Mouse (Mus musculus) layer of hippocampus, postnatal 25 days (tissue): ENCODE measurements around the gene Uxs1. TPM values are rescaled to one million over a fixed set of nuclear protein-coding genes. Genes with fewer than 3 reads are reported as not detected.
A peak's percentile ranks its signal among the peaks of the same experiment; 100 is the strongest.

Source experiments
- DNase-seq, 2 experiments: peaks; one replicate each; pipeline ENCODE4 v3.0.0; 2022; ENCODE audit warnings: mixed read lengths in 2 of 2, low spot score in 1 of 2; ENCODE audit errors: extremely low spot score in 1 of 2
- total RNA-seq, 2 experiments: library from RNA; stranded (reverse); gene quantifications; 2 replicates each; pipeline ENCODE4 v1.2.3; 2021

Uxs1 gene
- total RNA-seq, 2 experiments from 2014 or later: 41.0 to 42.7 TPM

GRCm38 (mm10) chr1:43803906-43804474 lies 23.6 kb downstream of the Uxs1 start:
- DNase-seq: no peak

GRCm38 (mm10) chr1:43798048-43798447 lies 29.6 kb downstream of the Uxs1 start:
- DNase-seq: no peak

- no peak for DNase-seq
Measured at GRCm38 (mm10) chr1:43789765-43790164, 37.8 kb downstream of the Uxs1 start.

DNA sequence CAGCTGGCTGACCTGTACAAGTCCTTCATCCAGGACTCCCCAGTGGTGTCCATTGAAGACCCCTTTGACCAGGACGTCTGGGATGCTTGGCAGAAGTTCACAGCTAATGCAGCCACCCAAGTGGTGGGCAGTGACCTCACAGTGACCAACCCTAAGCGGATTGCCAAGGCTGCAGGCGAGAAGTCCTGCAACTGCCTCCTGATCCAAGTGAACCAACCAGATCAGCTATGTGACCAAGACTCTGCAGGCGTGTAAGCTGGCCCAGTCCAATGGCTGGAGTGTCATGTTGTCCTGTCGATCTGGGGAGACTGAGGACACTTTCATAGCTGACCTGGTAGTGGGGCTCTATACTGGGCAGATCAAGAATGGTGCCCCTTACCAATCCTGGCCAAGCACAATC lies 40.9 kb downstream of the Uxs1 start:
- DNase-seq: no peak

DNA sequence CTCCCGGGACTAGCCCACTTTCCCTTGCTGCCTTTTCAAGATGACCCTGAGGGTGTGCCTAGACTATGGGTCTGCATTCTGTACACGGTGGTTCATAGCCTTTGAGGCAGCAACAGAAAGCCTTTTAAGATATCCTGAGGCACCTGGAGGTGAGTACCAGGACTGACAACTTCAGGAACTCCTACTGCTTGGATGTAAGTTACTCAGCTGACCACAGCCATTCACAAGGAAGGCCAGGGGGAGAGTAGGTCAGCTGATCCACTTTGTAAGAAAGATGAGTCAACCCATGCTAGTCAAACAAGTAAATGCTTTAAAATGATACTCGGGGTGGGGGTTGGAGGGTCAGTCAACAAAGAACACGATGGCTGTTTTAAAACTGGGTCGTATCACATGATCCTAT lies 42.3 kb downstream of the Uxs1 start:
- DNase-seq: no peak

GRCm38 (mm10) chr1:43783186-43783585 lies 44.4 kb downstream of the Uxs1 start:
- no peak for DNase-seq

DNA sequence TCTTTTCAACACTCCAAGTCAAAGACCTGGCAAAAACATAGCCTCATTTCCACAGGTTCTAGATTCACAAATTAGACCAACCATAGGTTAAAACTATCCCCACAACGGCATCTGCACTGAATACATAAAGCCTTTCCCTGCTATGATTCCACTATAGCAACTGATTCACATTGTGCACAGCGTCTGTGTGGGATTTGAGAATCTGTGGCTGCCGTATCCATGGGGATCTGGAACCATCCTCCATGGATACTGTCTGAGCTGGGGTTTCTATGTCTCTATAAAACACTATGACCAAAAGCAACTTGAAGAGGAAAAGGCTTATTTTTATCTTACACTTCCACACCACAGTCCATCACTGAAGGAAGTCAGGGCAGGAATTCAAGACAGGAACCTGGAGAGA lies 44.9 kb downstream of the Uxs1 start:
- DNase-seq: no peak

DNA sequence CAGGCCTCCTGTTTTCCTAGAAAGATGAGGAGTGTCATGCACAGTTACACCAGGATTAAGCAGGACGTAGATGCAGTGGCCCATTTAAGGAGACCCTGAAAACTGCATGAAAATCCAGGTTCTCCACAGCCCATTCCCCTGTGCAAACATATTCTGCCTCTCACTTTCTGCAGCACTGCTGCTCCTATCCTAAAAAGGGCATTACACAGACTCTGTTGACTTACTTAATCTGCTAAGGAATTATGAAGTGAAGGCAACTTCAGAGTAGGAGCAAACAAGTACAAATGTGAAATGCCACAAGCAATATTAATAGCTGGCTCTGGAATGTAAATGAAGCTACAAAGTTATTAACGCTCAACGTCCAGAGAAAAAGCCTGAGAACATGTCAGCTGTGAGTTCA lies 45.9 kb downstream of the Uxs1 start:
- no peak for DNase-seq

DNA sequence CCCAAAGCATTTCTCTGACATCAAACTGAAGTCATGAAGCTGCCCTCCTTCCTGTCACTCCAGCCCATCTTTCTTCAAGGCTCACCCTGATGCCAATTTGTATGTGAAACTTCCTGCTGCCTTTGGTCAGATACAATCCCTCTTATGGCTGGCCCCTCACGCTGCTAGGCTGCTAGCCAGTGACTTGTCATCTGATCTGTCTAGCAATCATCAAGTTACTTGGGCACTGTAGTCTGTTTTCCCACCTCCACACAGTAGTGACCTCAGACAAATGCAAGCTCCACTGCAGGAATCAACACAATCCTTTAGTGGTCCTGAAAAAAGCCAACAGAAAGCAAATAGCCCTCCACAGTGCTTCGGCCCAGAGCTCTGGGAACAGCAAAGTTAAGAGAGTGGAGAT lies 46.4 kb downstream of the Uxs1 start:
- no peak for DNase-seq

DNA sequence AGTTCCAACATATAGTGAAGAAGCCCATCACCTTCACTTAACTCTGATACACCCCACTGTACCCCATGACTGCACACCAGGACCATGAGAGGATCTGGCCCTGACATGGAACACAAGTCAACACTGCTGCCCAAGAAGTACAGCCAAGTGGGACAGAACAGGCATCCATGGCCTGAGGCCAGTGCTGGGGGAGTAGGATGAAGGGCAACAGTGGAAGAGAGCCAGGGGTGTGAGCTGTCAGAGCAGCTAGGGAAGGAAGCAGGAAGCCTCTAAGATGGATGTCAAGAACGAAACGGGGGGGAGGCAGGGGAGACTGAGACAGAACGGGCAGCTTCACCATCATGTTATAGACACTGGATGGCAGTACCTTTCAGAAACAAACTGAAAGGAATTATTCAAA lies 51.5 kb downstream of the Uxs1 start:
- no peak for DNase-seq

DNA sequence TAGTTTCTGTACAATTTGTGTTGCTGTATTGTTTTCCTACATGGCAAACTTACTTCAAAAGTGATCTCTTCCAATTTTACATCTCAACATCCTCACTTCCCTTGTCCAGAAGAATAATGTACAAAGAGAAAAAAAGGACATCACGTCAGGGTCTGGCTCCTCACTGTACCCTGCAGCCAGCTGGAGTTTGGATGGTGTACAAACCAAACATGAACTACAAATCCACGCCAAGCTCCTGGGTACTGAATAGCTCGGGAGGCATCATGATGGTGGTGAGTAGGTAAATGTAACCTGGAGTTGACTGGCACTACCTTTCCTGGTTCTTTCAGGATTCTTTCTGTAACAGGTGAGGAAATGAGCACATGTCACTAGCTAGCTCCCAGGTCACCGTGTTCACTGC lies 53.5 kb downstream of the Uxs1 start:
- DNase-seq: no peak

DNA sequence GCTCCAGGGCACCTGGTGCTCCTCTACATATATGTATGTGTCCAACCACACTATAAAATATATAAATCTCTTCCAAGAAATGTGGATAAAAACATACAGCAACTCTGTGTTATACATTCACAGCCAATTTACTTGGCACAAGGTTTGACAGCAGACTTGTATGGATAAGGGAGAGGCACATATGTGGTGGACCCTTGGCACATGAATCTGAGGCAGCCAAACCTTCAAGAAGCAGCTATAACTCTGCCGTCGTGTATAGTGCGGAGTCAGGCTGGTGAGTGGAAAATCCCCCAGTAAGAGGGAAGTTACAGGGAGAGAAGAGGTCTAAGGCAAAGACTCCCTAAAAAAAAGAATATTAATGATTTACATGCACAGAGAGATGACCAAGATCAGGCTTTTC lies 54.9 kb downstream of the Uxs1 start:
- no peak for DNase-seq

DNA sequence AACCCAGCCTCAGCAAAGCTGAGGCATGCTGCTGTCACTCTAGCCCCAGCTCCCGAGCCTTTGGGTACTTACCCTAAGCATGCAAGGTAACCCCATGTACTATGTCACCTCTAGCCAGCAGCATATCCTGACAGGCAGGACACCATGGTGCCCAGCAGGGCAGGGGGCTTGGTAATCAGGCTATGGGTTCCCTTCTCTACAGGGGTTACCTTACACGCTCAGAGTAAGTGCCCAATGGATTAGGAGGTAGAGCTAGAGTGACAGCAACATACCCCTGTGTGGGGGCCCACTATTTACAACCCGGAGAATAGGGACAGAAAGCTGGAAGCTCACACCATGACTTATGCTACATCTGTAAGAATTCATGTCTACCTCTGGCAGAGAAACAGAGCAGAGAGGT lies 57.6 kb downstream of the Uxs1 start:
- DNase-seq: no peak

GRCm38 (mm10) chr1:43769348-43769747 lies 58.3 kb downstream of the Uxs1 start:
- DNase-seq: no peak

DNA sequence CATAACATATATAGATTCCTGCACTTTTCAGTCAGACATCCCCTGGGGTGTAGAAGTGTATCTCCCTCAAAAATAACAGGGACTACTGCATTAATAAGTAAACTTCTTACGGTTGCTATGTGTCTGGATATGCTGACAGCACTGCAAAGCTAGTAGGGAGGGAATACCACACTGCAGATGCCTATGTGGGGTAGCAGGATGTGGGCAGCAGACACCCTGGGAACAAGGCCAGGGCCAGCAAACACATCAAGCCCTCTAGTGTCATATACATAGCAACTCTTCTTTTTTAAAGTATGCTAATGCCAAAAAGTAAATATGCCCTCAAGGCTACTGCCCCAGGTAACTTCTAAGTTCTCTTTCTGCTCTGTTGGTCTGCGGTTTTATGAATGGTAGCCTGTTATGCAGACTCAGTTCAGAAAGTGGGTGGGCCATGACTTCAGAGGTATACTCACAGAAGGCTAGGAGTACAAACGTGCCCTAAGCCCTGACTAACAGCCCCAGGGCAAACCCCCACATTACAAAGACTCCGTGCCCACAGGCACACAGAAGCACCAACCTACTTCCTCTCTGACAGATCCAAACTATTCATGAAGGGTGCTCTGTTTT lies 59.1 kb downstream of the Uxs1 start:
- DNase-seq: no peak

DNA sequence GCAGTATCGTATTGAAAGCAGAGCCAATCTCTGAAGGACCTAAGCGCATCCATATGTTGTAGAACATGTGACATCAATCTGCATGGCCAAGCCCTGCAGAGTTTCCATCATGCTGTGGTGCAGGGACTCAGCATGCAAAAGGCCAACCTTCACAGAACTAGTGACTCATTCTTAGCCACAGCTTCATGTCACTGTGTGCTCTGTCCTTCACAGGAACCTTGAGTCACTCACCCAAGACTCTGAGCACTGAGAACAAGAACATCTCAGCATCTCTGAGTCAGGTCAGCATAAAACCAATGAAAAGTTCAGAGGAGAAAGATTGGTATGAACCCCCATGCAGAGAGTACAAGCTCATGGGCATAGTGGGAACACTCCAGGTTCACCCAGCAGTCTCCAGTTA lies 61.3 kb downstream of the Uxs1 start:
- no peak for DNase-seq

DNA sequence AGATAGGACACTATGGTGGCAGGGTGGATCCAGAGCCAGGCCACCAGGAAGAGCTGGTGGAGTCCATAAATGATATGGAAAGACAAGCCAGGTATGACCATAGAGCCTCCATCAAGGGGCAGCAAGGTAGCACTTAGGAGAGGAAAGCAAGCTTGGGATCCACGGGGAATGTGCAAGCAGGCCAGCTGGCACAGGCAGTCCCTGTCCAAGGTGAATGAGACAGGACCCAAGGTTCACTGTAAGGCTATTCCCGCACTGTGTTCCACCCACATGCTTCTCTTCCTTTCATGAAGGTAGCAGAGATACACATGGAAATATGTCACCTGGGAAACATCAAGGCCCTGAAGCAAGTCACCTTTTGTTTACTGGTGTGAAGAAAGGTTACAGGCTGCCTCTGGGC lies 63.1 kb downstream of the Uxs1 start:
- DNase-seq: no peak

DNA sequence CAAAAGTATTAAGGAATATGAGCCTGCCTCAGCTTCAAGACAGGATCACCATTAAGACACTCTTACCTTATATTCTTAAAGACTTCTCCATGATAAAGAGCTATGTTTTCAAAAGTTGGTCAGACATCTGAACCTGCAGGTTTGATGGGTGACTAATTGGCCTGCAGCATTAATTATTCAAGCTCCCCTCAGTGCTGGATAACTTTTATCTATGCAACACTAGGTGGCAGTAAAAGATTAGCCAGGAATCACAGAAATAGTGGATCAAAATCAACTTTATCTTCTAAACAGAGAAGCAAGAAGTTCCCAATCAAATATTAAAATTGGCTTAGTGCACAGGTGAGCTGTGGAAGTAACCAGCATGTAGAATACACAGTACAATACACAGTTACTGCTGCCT lies 67.5 kb downstream of the Uxs1 start:
- no peak for DNase-seq

DNA sequence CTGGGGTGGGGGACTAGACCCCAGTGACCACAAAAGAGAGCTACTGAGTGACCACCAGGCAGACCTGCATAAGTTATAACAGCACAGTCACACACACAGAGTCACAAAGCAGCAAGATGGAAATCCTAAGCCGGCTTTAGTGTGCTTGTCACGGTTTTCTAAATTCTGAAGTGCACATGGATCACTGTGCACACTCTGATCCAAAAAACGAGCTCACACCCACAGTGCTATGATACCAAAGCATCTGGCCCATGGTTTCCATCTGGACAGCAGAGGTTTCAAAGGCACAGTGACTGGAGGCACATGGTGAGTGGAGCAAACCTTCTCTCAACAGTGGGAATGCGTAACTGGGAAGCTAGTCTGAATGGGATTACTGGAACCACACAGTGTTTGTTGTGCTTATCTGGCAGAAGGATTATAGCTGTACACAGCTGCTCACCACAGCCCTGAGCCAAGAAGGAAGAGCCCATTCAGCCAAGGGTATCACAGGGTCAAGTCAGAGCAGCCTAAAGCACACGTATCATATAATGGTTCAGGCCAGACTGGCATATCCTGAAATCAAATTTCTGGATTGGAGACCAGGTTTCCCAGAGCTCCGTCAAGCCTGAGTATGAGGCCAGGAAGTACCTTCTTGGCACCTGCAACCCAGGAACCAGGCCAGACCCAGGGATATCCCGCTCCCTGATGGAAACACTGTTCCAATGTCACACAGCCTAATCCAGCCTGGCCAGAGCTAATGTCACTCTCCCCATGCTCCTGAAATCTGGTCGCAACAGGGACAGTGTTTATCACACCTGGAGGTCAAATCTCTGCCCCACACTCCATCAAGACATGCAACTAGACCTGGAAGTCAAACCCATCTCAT lies 72.9 kb downstream of the Uxs1 start:
- no peak for DNase-seq

DNA sequence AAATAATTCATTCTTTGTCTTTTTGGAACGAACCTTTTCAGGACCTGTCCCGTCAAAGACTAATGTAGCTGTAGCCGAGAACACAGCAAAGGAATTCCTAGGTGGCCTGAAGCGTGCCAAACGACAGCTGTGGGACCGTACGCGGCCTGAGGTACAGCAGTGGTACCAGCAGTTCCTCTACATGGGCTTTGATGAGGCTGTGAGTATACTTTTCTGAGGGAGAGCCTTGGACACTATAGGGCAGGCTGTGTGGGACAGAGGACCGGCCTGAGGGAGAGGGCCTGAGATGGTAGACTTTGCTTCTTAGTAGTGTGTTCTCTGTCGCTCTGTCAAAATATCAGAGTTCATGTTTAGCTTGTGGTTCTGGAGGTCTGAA lies 89.1 kb downstream of the Uxs1 start:
- DNase-seq: no peak

DNA sequence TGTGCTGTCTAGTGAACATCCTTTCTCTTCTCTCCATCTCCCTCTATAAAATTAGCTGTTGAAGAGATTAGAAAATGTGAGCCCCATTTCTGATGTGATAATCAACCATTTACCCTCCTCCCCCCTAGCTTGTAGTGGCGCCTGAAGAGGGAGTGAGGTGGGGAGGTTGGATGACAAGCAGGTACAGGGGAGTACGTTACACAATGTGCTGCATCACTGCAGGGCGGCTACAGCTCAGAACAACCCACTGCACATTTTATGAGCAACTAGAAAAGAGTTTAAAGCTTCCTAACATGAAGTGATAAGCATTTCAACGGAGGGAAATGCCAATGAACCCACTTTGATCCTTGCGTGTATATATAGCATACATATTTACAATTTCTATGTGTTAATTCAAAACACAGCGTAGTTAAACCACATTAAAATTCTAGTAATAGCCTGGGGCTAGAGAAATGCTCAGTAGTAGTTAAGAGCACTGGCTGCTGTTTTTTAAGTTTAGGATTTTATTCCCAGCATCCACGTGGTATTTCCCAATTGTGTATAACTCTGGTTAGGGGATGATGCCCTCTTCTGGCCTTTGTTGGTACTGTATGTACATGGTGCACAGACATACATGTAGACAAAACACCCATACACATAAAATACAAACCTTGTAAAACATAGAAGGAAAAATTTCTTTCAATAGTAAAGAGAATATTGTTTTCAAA lies 89.6 kb downstream of the Uxs1 start:
- DNase-seq: peak in 1 of 2 experiments; percentile 73
